Mouse (Mus musculus): ENCODE results near the gene Mid1. TPM values are rescaled to one million over a fixed set of nuclear protein-coding genes. Genes with fewer than 3 reads are reported as not detected.

The Mid1 gene
- polyA plus RNA-seq, 1 experiment from 2014 or later = 9.0 TPM

GRCm38 (mm10) chrX:169868223-169868622 is 183.2 kb downstream of the Mid1 start:
- Histone ChIP-seq H3K27ac (ENCODE audit: low read depth, low read length) (no peak overlapping the region), H3K9ac (replicated peaks; ENCODE audit: low read depth, low read length) (no peak overlapping the region), H3K9me3 (ENCODE audit: control insufficient read depth, low read length) (no peaks in the 10 kb centered on the region), H3K4me3 (ENCODE audit: low read depth, low read length) (no peak overlapping the region), H3K36me3 (ENCODE audit: control insufficient read depth, insufficient read depth, low read length) (no peaks in the 10 kb centered on the region), H3K27me3 (ENCODE audit: control insufficient read depth, insufficient read depth, low read length) (no peaks in the 10 kb centered on the region; the same call in 1 of the 2 replicates), H3K4me1 (ENCODE audit: control insufficient read depth, insufficient read depth, low read length) (no peaks in the 10 kb centered on the region), H3K4me2 (ENCODE audit: low read depth, low read length) (no peak overlapping the region)
- ATAC-seq (ENCODE audit: low read depth) = no peak
- 71% methylated on average over 5 of the region's 5 CpGs for WGBS

DNA sequence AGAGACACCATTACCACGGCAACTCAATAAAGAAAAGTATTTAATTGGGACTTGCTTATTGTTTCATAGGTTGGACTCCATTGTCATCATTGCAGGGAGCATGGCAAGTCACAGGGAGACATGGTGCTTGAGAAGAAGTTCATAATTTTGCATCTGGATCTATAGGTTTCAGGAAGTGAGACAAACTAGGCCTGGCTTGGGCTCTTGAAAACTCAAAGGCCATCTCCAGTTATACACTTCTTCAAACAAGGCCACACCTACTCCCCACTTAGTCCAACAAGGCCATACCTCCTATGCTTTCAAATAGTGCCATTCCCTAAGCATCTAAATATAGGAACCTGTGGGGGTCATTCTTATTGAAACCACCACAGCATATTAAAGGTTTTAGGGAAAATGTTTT is 189.5 kb downstream of the Mid1 start:
- no peak overlapping the region for H3K9ac ChIP-seq (replicated peaks; ENCODE audit: low read depth, low read length)
- H3K27ac ChIP-seq (ENCODE audit: low read depth, low read length) = no peak overlapping the region
- no peak overlapping the region for H3K4me3 ChIP-seq (ENCODE audit: low read depth, low read length)
- no peaks in the 10 kb centered on the region for H3K9me3 ChIP-seq (ENCODE audit: control insufficient read depth, low read length)
- H3K27me3 ChIP-seq (ENCODE audit: control insufficient read depth, insufficient read depth, low read length) = no peaks in the 10 kb centered on the region; the same call in 1 of the 2 replicates
- 91% methylated on average over 1 of the region's 1 CpGs for WGBS
- no peak overlapping the region for H3K4me2 ChIP-seq (ENCODE audit: low read depth, low read length)
- no peaks in the 10 kb centered on the region for H3K36me3 ChIP-seq (ENCODE audit: control insufficient read depth, insufficient read depth, low read length)
- ATAC-seq (ENCODE audit: low read depth) = no peak
- H3K4me1 ChIP-seq (ENCODE audit: control insufficient read depth, insufficient read depth, low read length) = no peaks in the 10 kb centered on the region

GRCm38 (mm10) chrX:169879481-169880362 is 194.7 kb downstream of the Mid1 start:
- H3K27ac ChIP-seq (ENCODE audit: low read depth, low read length) = no peak overlapping the region
- ATAC-seq (ENCODE audit: low read depth) = peak; percentile 90
- WGBS = 14% methylated on average over 36 of the region's 36 CpGs
- H3K4me3 ChIP-seq (ENCODE audit: low read depth, low read length) = peak overlapping the region; percentile 43
- H3K36me3 ChIP-seq (ENCODE audit: control insufficient read depth, insufficient read depth, low read length) = no peaks in the 10 kb centered on the region
- H3K4me2 ChIP-seq (ENCODE audit: low read depth, low read length) = peak overlapping the region; percentile 67
- no peaks in the 10 kb centered on the region; the same call in 1 of the 2 replicates for H3K27me3 ChIP-seq (ENCODE audit: control insufficient read depth, insufficient read depth, low read length)
- H3K9ac ChIP-seq (replicated peaks; ENCODE audit: low read depth, low read length) = peak overlapping the region; percentile 47
- H3K9me3 ChIP-seq (ENCODE audit: control insufficient read depth, low read length) = no peaks in the 10 kb centered on the region
- H3K4me1 ChIP-seq (ENCODE audit: control insufficient read depth, insufficient read depth, low read length) = no peaks in the 10 kb centered on the region

DNA sequence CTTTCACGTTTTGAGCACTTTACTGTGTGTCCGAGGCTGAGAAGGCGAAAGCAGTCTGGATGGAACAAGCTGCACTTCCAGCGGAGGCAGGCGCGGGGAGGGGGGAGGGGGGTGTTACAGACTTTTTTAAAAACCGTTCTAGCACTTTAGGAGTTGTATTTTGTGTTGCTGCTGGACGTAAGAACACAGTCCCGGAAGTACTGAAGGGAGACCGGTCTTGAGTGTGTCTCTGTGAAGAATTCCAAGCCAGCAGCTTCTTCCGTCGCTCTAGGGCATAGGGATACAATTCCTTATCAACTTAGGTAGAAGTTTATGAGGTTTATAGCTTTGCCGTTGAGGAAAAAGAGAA is 195.3 kb downstream of the Mid1 start:
- WGBS = 11% methylated on average over 13 of the region's 13 CpGs
- Histone ChIP-seq H3K4me2 (ENCODE audit: low read depth, low read length) (peak overlapping the region; percentile 67), H3K9ac (replicated peaks; ENCODE audit: low read depth, low read length) (peak overlapping the region; percentile 47; the same call in 1 of the 2 replicates), H3K4me1 (ENCODE audit: control insufficient read depth, insufficient read depth, low read length) (no peaks in the 10 kb centered on the region), H3K9me3 (ENCODE audit: control insufficient read depth, low read length) (no peaks in the 10 kb centered on the region), H3K27ac (ENCODE audit: low read depth, low read length) (no peak overlapping the region), H3K36me3 (ENCODE audit: control insufficient read depth, insufficient read depth, low read length) (no peaks in the 10 kb centered on the region), H3K27me3 (ENCODE audit: control insufficient read depth, insufficient read depth, low read length) (no peaks in the 10 kb centered on the region; the same call in 1 of the 2 replicates), H3K4me3 (ENCODE audit: low read depth, low read length) (peak overlapping the region; percentile 43)
- ATAC-seq (ENCODE audit: low read depth) = 0 out of 2 replicates have a peak, but pooled peaks have one; percentile 9

DNA sequence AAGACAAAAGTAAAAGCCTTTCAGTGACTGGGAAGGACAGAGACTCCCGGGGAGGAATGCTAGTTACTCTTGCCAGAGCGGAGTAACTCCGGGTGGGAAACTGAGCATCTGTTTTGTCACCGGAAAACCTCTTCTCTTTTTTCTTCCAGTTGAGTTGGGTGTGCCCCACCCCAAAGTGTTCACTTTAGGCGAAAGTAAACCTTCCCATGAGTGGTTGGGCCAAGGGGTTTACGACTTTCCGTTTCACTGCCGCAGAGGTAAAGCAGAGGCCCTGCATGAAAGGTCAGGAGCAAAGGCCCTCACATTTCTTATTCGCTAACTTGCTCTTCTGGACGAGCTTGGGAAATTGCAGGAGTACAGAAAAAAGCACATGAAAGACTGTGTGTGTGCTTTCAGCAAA is 195.8 kb downstream of the Mid1 start:
- peak overlapping the region; percentile 43 for H3K4me3 ChIP-seq (ENCODE audit: low read depth, low read length)
- 0 out of 2 replicates have a peak overlapping the region, but pooled peaks have one; percentile 28 for H3K9ac ChIP-seq (replicated peaks; ENCODE audit: low read depth, low read length)
- H3K36me3 ChIP-seq (ENCODE audit: control insufficient read depth, insufficient read depth, low read length) = no peaks in the 10 kb centered on the region
- ATAC-seq (ENCODE audit: low read depth) = no peak
- 13% methylated on average over 10 of the region's 10 CpGs for WGBS
- H3K4me2 ChIP-seq (ENCODE audit: low read depth, low read length) = peak overlapping the region; percentile 67
- no peaks in the 10 kb centered on the region for H3K4me1 ChIP-seq (ENCODE audit: control insufficient read depth, insufficient read depth, low read length)
- no peak overlapping the region for H3K27ac ChIP-seq (ENCODE audit: low read depth, low read length)
- H3K9me3 ChIP-seq (ENCODE audit: control insufficient read depth, low read length) = no peaks in the 10 kb centered on the region
- no peaks in the 10 kb centered on the region; the same call in 1 of the 2 replicates for H3K27me3 ChIP-seq (ENCODE audit: control insufficient read depth, insufficient read depth, low read length)

- H3K27ac ChIP-seq (ENCODE audit: low read depth, low read length) = no peak overlapping the region
Measured at GRCm38 (mm10) chrX:169881253-169882219, 196.5 kb downstream of the Mid1 start.

GRCm38 (mm10) chrX:169882220-169882609 is 197.2 kb downstream of the Mid1 start:
- H3K27ac ChIP-seq (ENCODE audit: low read depth, low read length) = no peak overlapping the region
- no peaks in the 10 kb centered on the region for H3K36me3 ChIP-seq (ENCODE audit: control insufficient read depth, insufficient read depth, low read length)
- H3K4me3 ChIP-seq (ENCODE audit: low read depth, low read length) = no peak overlapping the region
- WGBS = 89% methylated on average over 1 of the region's 1 CpGs
- H3K9me3 ChIP-seq (ENCODE audit: control insufficient read depth, low read length) = no peaks in the 10 kb centered on the region
- no peak for ATAC-seq (ENCODE audit: low read depth)
- H3K27me3 ChIP-seq (ENCODE audit: control insufficient read depth, insufficient read depth, low read length) = no peaks in the 10 kb centered on the region; the same call in 1 of the 2 replicates
- H3K4me1 ChIP-seq (ENCODE audit: control insufficient read depth, insufficient read depth, low read length) = no peaks in the 10 kb centered on the region
- no peak overlapping the region for H3K9ac ChIP-seq (replicated peaks; ENCODE audit: low read depth, low read length)
- no peak overlapping the region for H3K4me2 ChIP-seq (ENCODE audit: low read depth, low read length)

More at GRCm38 (mm10) chrX:169881253-169882219, 196.5 kb downstream of the Mid1 start:
- Histone ChIP-seq H3K27me3 (ENCODE audit: control insufficient read depth, insufficient read depth, low read length) (no peaks in the 10 kb centered on the region; the same call in 1 of the 2 replicates), H3K4me1 (ENCODE audit: control insufficient read depth, insufficient read depth, low read length) (no peaks in the 10 kb centered on the region), H3K9ac (replicated peaks; ENCODE audit: low read depth, low read length) (no peak overlapping the region), H3K4me3 (ENCODE audit: low read depth, low read length) (peak overlapping the region; percentile 43), H3K4me2 (ENCODE audit: low read depth, low read length) (peak overlapping the region; percentile 67), H3K36me3 (ENCODE audit: control insufficient read depth, insufficient read depth, low read length) (no peaks in the 10 kb centered on the region), H3K9me3 (ENCODE audit: control insufficient read depth, low read length) (no peaks in the 10 kb centered on the region)
- ATAC-seq (ENCODE audit: low read depth) = 0 out of 2 replicates have a peak, but pooled peaks have one; percentile 13
- 32% methylated on average over 10 of the region's 10 CpGs for WGBS

DNA sequence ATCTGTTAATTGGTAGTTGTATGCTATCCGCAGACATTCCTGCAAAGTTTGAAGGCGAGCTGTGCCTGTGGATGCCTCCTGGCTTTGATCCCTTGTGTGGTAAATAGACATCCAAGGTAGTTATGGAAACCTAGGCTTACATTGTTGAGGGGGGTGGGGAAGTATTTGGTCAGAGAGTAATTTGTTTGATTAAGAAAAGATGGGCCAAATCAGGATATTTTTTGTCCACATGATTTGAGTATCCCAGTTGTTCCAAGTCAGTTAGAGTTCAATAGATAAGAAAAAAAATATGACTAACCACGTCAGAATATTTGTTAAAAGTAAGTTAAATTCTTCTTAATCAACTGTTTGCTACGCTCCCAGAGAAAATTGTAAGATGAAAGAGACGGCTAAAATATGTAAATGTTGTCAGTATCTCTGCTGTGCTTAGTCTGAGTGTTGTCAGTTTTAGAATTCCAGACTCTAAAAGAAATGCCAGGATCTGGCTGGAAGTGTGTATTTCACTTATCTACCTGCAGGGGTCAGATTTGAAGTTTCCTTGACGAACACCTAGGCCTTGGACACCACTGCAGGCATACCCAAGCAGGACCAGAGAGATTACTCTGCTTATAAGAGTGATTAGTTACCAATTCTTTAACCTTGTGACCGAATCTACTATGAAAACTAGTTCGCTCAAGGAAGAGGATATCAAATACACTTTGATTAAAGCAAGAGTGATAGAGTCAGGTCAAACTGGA is 198.7 kb downstream of the Mid1 start:
- Histone ChIP-seq H3K4me3 (ENCODE audit: low read depth, low read length) (no peak overlapping the region), H3K4me2 (ENCODE audit: low read depth, low read length) (no peak overlapping the region), H3K9ac (replicated peaks; ENCODE audit: low read depth, low read length) (no peak overlapping the region), H3K4me1 (ENCODE audit: control insufficient read depth, insufficient read depth, low read length) (no peaks in the 10 kb centered on the region), H3K27me3 (ENCODE audit: control insufficient read depth, insufficient read depth, low read length) (no peaks in the 10 kb centered on the region; the same call in 1 of the 2 replicates), H3K27ac (ENCODE audit: low read depth, low read length) (no peak overlapping the region), H3K36me3 (ENCODE audit: control insufficient read depth, insufficient read depth, low read length) (no peaks in the 10 kb centered on the region), H3K9me3 (ENCODE audit: control insufficient read depth, low read length) (no peaks in the 10 kb centered on the region)
- no peak for ATAC-seq (ENCODE audit: low read depth)
- WGBS = 56% methylated on average over 8 of the region's 8 CpGs
